Mouse (Mus musculus) midbrain, embryonic 16.5 days (tissue): ENCODE data around the gene Pidd1. TPM values are rescaled to one million over a fixed set of nuclear protein-coding genes. Genes with fewer than 3 reads are reported as not detected.

Experiments used
- ATAC-seq: fragments of 200-750 bp; cut with Nextera tagmentation; 2 replicates; pipeline ENCODE4 v1.8.0; 2017; ENCODE audit warnings: moderate TSS enrichment
- H3K27ac ChIP-seq: fragments of 300-500 bp; sonication (generic); 2 replicates; pipeline ENCODE4 v1.5.1; 2014; ENCODE audit warnings: mild to moderate bottlenecking, low read length, mixed read lengths
- H3K27me3 ChIP-seq: fragments of 300-500 bp; sonication (generic); 2 replicates; pipeline ENCODE4 v1.6.1; 2014; ENCODE audit warnings: low read depth, low read length, mixed read lengths; ENCODE audit not compliant: control insufficient read depth, insufficient read depth
- H3K36me3 ChIP-seq: fragments of 300-500 bp; sonication (generic); 2 replicates; pipeline ENCODE4 v1.6.1; 2014; ENCODE audit warnings: mild to moderate bottlenecking, low read length, moderate library complexity, mixed read lengths; ENCODE audit not compliant: control insufficient read depth, insufficient read depth
- H3K4me1 ChIP-seq: fragments of 300-500 bp; sonication (generic); 2 replicates; pipeline ENCODE4 v1.6.1; 2014; ENCODE audit warnings: mild to moderate bottlenecking, low read length, mixed read lengths; ENCODE audit not compliant: control insufficient read depth, insufficient read depth
- H3K4me2 ChIP-seq: fragments of 300-500 bp; sonication (generic); 2 replicates; pipeline ENCODE4 v1.6.1; 2014; ENCODE audit warnings: mild to moderate bottlenecking, low read length, mixed read lengths
- H3K4me3 ChIP-seq: fragments of 300-500 bp; sonication (generic); 2 replicates; pipeline ENCODE4 v1.5.1; 2014; ENCODE audit warnings: low read depth, mild to moderate bottlenecking, low read length, moderate library complexity, mixed read lengths
- H3K9ac ChIP-seq: fragments of 300-500 bp; sonication (generic); 2 replicates; pipeline ENCODE4 v1.6.1; 2014; ENCODE audit warnings: low read depth, low read length, mixed read lengths
- H3K9me3 ChIP-seq: fragments of 300-500 bp; sonication (generic); replicated peaks from 2 replicates; pipeline ENCODE4 v1.6.1; 2014; ENCODE audit warnings: mild to moderate bottlenecking, low read length, mixed read lengths; ENCODE audit not compliant: control insufficient read depth, poor library complexity, severe bottlenecking
- WGBS: fragments of 180-500 bp; shearing (Covaris S2); extraction: QIAGEN DNeasy Blood & Tissue Kit; methylation state at CpG from one replicate; pipeline ENCODE4 v1.1.7; 2014; 5-methylcytosine and 5-hydroxymethylcytosine counted together
- polyA plus RNA-seq: library from polyadenylated mRNA; unstranded; fragments of >200 nt; fragmentation: Nextera tagmentation; extraction: Ambion mirVana; gene quantifications from 2 replicates; pipeline ENCODE4 v1.2.1, GENCODE M21; 2015

The Pidd1 gene
- polyA plus RNA-seq, 1 experiment from 2014 or later, result 2.4 TPM

GRCm38 (mm10) chr7:141435856-141436522 lies 7.8 kb downstream of the Pidd1 start:
- Histone ChIP-seq H3K4me1 (peaks cover 40% of the 10 kb centered on the region), H3K9ac (no peak overlapping the region), H3K27ac (peak overlapping the region; percentile 77; the same call in 1 of the 2 replicates), H3K4me3 (no peak overlapping the region), H3K9me3 (no peaks in the 10 kb centered on the region), H3K36me3 (peaks cover 18% of the 10 kb centered on the region), H3K27me3 (no peaks in the 10 kb centered on the region), H3K4me2 (peak overlapping the region; percentile 69)
- no peak for ATAC-seq
- 75% methylated on average over 9 of the region's 9 CpGs for WGBS

DNA sequence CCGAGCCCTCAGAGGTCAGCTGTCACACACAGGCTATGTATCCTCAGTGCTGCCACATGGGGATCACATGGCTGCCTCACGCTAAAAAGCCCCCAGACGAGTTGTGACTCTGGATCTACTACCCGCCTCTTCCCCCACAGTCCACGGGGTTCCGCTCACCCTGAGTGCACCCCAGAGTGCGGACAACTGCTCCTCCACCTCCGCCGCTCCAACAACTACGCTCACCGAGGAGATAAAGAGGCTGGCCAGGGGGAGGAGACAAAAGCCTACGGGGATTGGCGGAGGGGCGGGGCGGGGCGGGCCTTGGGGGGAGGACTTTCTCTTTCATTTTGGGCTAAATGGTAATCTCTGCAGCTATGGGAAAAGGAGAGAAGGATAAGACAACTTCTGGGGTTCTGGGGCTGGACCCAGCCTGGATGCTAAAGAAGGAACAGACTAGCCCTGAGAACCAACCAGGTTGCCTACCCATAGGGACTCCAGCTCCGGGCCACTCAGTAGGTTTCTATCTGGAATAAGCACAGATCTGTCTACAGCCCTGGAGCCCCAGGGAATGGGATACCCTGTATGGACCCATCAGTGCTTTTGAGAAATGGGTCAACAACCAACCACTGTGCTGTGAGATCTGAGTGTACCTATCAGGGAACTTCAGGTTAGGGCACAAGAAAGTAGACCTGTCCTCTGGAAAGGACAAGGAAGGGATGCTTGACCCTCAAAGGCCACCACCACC lies 8.5 kb downstream of the Pidd1 start:
- H3K27me3 ChIP-seq, result no peaks in the 10 kb centered on the region

GRCm38 (mm10) chr7:141434464-141434863 lies 9.4 kb downstream of the Pidd1 start:
- Histone ChIP-seq H3K4me2 (peak overlapping the region; percentile 69), H3K9me3 (no peaks in the 10 kb centered on the region), H3K4me3 (peak overlapping the region; percentile 65), H3K36me3 (peaks cover 27% of the 10 kb centered on the region), H3K4me1 (peaks cover 45% of the 10 kb centered on the region), H3K9ac (peak overlapping the region; percentile 89), H3K27ac (peak overlapping the region; percentile 77), H3K27me3 (no peaks in the 10 kb centered on the region)
- 8% methylated on average over 8 of the region's 8 CpGs for WGBS
- 0 out of 2 replicates have a peak, but pooled peaks have one; percentile 8 for ATAC-seq

More for the DNA sequence above, 8.5 kb downstream of the Pidd1 start:
- no peaks in the 10 kb centered on the region for H3K9me3 ChIP-seq
- peaks cover 40% of the 10 kb centered on the region for H3K4me1 ChIP-seq
- peak overlapping the region; percentile 89 for H3K9ac ChIP-seq
- peaks cover 24% of the 10 kb centered on the region for H3K36me3 ChIP-seq
- peak overlapping the region; percentile 69 for H3K4me2 ChIP-seq
- peak overlapping the region; percentile 77 for H3K27ac ChIP-seq
- ATAC-seq, result peak; percentile 11
- H3K4me3 ChIP-seq, result peak overlapping the region; percentile 65
- 4% methylated on average over 17 of the region's 17 CpGs for WGBS

DNA sequence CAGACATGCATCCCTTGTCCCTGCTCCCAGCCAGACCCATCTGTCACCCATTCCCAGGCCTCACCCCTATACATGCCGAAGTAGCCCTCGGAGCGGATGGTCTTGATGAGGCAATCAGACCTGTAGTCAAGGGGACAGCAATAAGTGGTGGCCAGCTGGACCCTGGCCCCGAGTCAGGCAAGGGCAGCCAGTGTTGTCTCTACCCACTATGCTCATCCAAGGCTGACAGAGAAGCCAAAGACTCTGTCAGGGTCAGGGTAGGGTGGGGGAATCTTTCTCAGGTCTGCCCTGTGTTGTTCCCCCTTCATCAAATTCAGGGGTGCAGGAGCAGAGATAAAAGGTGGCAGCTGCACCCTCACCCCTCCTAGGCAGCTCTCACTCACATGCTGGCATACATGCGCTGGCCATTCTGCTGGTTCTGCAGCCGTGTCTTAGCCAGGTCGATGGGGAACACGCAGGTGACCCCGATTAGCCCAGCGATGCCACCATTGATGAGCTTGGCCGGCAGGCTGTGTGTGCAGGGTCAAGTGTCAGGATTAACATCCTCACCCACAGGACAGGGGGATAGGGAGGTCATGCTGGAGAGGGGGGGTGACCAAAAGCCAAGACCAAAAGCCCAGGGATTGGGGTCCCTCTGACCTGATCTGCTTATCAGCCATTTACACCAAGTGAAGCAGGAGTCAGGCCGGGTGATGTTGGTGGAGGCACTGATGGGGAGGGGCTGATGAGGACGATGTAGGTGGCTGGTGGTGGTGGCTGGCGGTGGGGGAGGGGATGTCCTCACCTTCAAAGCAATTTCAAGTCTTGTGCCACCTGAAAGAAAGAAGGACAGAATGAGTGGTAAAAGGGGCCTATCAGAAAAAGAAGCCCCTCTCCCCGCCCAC lies 10.1 kb downstream of the Pidd1 start:
- peak overlapping the region; percentile 69 for H3K4me2 ChIP-seq
- H3K4me1 ChIP-seq, result peaks cover 46% of the 10 kb centered on the region
- no peak for ATAC-seq
- H3K4me3 ChIP-seq, result peak overlapping the region; percentile 65
- H3K27me3 ChIP-seq, result no peaks in the 10 kb centered on the region
- 64% methylated on average over 15 of the region's 15 CpGs for WGBS
- peak overlapping the region; percentile 77 for H3K27ac ChIP-seq
- H3K36me3 ChIP-seq, result peaks cover 27% of the 10 kb centered on the region
- H3K9me3 ChIP-seq, result no peaks in the 10 kb centered on the region
- H3K9ac ChIP-seq, result peak overlapping the region; percentile 89

DNA sequence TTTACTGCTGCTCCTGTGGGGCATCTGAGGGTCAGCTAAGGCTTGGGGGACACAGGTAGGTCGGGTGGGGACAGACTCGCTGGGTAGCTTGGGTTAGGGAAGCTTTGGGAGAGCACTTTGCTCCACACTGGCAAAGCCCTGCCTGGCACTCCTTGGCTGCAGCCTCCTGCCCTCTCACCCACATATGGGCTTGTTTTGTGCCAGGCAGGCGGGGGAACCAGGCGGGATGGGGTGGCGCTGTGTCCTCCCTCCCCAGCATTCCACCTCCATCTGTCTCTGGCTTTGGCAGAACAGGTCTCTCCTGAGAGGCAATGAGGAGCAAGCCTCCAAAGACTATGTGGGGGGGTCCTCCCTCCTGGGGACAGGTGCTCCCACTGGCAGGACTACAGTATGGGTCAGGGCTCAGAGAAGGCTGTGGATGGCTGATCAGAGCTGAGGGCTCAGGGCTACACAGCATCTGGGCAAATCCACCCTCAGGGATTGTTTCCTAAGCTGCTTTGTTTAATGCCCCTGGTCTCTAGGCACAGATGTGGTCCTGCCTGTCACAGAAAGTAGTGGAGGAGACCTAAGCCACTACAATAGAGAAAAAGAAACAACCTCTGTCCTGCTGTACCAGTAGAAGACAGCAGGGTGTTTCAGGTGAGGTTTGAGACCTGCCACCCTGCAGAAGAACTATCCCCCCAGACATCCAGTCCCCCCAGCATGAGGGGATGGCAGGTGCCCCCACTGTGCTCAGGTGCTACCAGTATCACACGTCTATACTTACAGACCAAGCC lies 10.9 kb downstream of the Pidd1 start:
- no peak overlapping the region for H3K27ac ChIP-seq
- H3K27me3 ChIP-seq, result no peaks in the 10 kb centered on the region
- no peak for ATAC-seq
- H3K4me1 ChIP-seq, result peaks cover 53% of the 10 kb centered on the region
- 90% methylated on average over 6 of the region's 6 CpGs for whole genome bisulfite sequencing
- peak overlapping the region; percentile 89 for H3K9ac ChIP-seq
- no peak overlapping the region; the same call in 1 of the 2 replicates for H3K4me3 ChIP-seq
- peak overlapping the region; percentile 69 for H3K4me2 ChIP-seq
- peaks cover 27% of the 10 kb centered on the region for H3K36me3 ChIP-seq
- no peaks in the 10 kb centered on the region for H3K9me3 ChIP-seq

DNA sequence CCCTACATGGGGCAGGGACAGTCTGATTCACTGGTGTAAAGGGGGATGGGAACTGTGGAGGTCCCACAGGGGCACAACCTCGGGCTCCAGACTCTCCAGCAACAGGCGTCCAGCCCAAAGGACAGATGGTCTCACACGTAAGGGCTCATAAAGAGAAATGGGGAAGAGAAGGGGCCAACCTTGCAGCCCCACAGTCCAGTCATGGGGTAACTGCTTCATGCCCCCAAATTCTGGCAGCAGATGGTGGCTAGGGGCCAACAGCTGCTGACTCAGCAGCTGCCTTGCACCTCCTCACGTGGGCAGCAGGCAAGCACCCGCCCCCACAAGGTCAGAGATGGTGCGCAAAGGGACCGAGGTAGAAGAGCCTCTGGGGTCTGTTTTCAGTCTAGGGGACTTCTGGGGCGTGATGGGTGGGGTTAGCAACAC lies 11.6 kb downstream of the Pidd1 start:
- ATAC-seq, result no peak
- no peak overlapping the region for H3K9ac ChIP-seq
- H3K27ac ChIP-seq, result no peak overlapping the region
- no peaks in the 10 kb centered on the region for H3K27me3 ChIP-seq
- H3K4me2 ChIP-seq, result no peak overlapping the region
- H3K4me3 ChIP-seq, result no peak overlapping the region
- H3K4me1 ChIP-seq, result peaks cover 51% of the 10 kb centered on the region
- peaks cover 32% of the 10 kb centered on the region for H3K36me3 ChIP-seq
- WGBS, result 91% methylated on average over 8 of the region's 8 CpGs
- no peaks in the 10 kb centered on the region for H3K9me3 ChIP-seq

GRCm38 (mm10) chr7:141431434-141432185 lies 12.2 kb downstream of the Pidd1 start:
- Histone ChIP-seq H3K4me3 (no peak overlapping the region), H3K4me1 (peaks cover 49% of the 10 kb centered on the region), H3K27me3 (no peaks in the 10 kb centered on the region), H3K4me2 (no peak overlapping the region), H3K9me3 (no peaks in the 10 kb centered on the region), H3K9ac (0 out of 2 replicates have a peak overlapping the region, but pooled peaks have one; percentile 14), H3K27ac (no peak overlapping the region), H3K36me3 (peaks cover 35% of the 10 kb centered on the region)
- ATAC-seq, result no peak
- WGBS, result 95% methylated on average over 19 of the region's 19 CpGs
